Mouse (Mus musculus) brown adipose tissue, adult 24 weeks (tissue): ENCODE measurements around the gene Ipmk. TPM values are rescaled to one million over a fixed set of nuclear protein-coding genes. Genes with fewer than 3 reads are reported as not detected.

ENCODE experiments used
- H3K27ac ChIP-seq: fragments of 200-500 bp; replicated peaks from 2 replicates; pipeline ENCODE4 v1.5.1; 2012; ENCODE audit warnings: low read depth, mild to moderate bottlenecking, low read length
- H3K4me1 ChIP-seq: fragments of 200-500 bp; 2 replicates; pipeline ENCODE4 v1.6.1; 2012; ENCODE audit warnings: low read length, mixed read lengths; ENCODE audit not compliant: control insufficient read depth, insufficient read depth, insufficient read length
- H3K4me3 ChIP-seq: fragments of 200-500 bp; 2 replicates; pipeline ENCODE4 v1.5.1; 2012; ENCODE audit warnings: low read depth, mild to moderate bottlenecking, low read length, moderate library complexity; ENCODE audit not compliant: insufficient read depth
- polyA plus RNA-seq: library from polyadenylated mRNA; stranded (reverse); fragments of >200 nt; gene quantifications from 2 replicates; pipeline ENCODE4 v1.2.4, GENCODE M21; 2012; ENCODE audit not compliant: missing spikeins, insufficient read depth, insufficient read length

Ipmk gene
- polyA plus RNA-seq, 1 experiment, result 5.1 TPM

- Histone ChIP-seq H3K4me1 (no peaks in the 10 kb centered on the region), H3K27ac (no peak overlapping the region), H3K4me3 (no peak overlapping the region)
These were observed 120.8 kb downstream of the Ipmk start for GRCm38 (mm10) chr10:71468315-71468714.

GRCm38 (mm10) chr10:71469751-71470150 lies 122.2 kb downstream of the Ipmk start:
- H3K27ac ChIP-seq, result no peak overlapping the region
- no peak overlapping the region for H3K4me3 ChIP-seq
- H3K4me1 ChIP-seq, result no peaks in the 10 kb centered on the region

- Histone ChIP-seq H3K4me3 (no peak overlapping the region), H3K27ac (no peak overlapping the region), H3K4me1 (no peaks in the 10 kb centered on the region)
These were observed 124.5 kb downstream of the Ipmk start for GRCm38 (mm10) chr10:71472033-71472432.

GRCm38 (mm10) chr10:71473590-71473989 lies 126.0 kb downstream of the Ipmk start:
- Histone ChIP-seq H3K4me3 (no peak overlapping the region), H3K4me1 (no peaks in the 10 kb centered on the region), H3K27ac (no peak overlapping the region)

GRCm38 (mm10) chr10:71476471-71477080 lies 129.0 kb downstream of the Ipmk start:
- no peaks in the 10 kb centered on the region for H3K4me1 ChIP-seq
- no peak overlapping the region for H3K4me3 ChIP-seq
- no peak overlapping the region for H3K27ac ChIP-seq

- Histone ChIP-seq H3K27ac (no peak overlapping the region), H3K4me1 (no peaks in the 10 kb centered on the region)
These were observed 129.6 kb downstream of the Ipmk start for GRCm38 (mm10) chr10:71477147-71477546.

GRCm38 (mm10) chr10:71479700-71480325 lies 132.2 kb downstream of the Ipmk start:
- H3K4me3 ChIP-seq, result no peak overlapping the region
- H3K4me1 ChIP-seq, result no peaks in the 10 kb centered on the region
- H3K27ac ChIP-seq, result no peak overlapping the region

More at GRCm38 (mm10) chr10:71477147-71477546, 129.6 kb downstream of the Ipmk start:
- H3K4me3 ChIP-seq, result no peak overlapping the region

Other genes with a start within 250 kb of the Ipmk start
- gene Bicc1, start 188.1 kb upstream of the Ipmk start, polyA plus RNA-seq, result 2.5 and 4.2 TPM in 2 replicates
- 44.8 and 63.6 TPM in 2 replicates for gene Tfam, start 109.5 kb upstream of the Ipmk start, polyA plus RNA-seq
- 14.9 and 20.1 TPM in 2 replicates for gene Ube2d1, start 62.5 kb upstream of the Ipmk start, polyA plus RNA-seq
- 297 and 314 TPM in 2 replicates for gene Cisd1, start 2.8 kb upstream of the Ipmk start, polyA plus RNA-seq